Mouse (Mus musculus) lung, postnatal 14 days (tissue): Measurements from ENCODE around the gene Syn3.
"Not testable (repeated sequence)": the region's sequence is repeated elsewhere in the genome, so short reads cannot be mapped to it uniquely, and the experiment has no call there.

Experiments
- DNase-seq: peaks from one replicate; pipeline ENCODE4 v3.0.0; 2021

Syn3 gene

GRCm38 (mm10) chr10:86468612-86469546 is 29.8 kb downstream of the Syn3 start:
- no peak for DNase-seq

- DNase-seq = peak; percentile 90
These were observed 35.0 kb downstream of the Syn3 start for GRCm38 (mm10) chr10:86463538-86464199.

GRCm38 (mm10) chr10:86459643-86460042 is 39.1 kb downstream of the Syn3 start:
- peak; percentile 68 for DNase-seq

- DNase-seq = peak; percentile 12
These were observed 41.0 kb downstream of the Syn3 start for GRCm38 (mm10) chr10:86457665-86458209.

GRCm38 (mm10) chr10:86457195-86457594 is 41.5 kb downstream of the Syn3 start:
- DNase-seq = peak; percentile 9

GRCm38 (mm10) chr10:86455296-86456055 is 43.2 kb downstream of the Syn3 start:
- no peak for DNase-seq

- DNase-seq = peak; percentile 50
These were observed 46.2 kb downstream of the Syn3 start for GRCm38 (mm10) chr10:86452326-86452995.

- no peak for DNase-seq
These were observed 47.4 kb downstream of the Syn3 start for GRCm38 (mm10) chr10:86451294-86451693.

- no peak for DNase-seq
These were observed 52.0 kb downstream of the Syn3 start for GRCm38 (mm10) chr10:86446649-86447048.

- no peak for DNase-seq
These were observed 53.5 kb downstream of the Syn3 start for GRCm38 (mm10) chr10:86445207-86445606.

- DNase-seq = no peak
These were observed 54.0 kb downstream of the Syn3 start for GRCm38 (mm10) chr10:86444665-86445064.

- DNase-seq = no peak
These were observed 56.9 kb downstream of the Syn3 start for GRCm38 (mm10) chr10:86441765-86442164.

- no peak for DNase-seq
These were observed 59.1 kb downstream of the Syn3 start for GRCm38 (mm10) chr10:86439640-86440039.

- no peak for DNase-seq
These were observed 61.4 kb downstream of the Syn3 start for GRCm38 (mm10) chr10:86437294-86437693.

- not testable (repeated sequence) for DNase-seq
These were observed 63.7 kb downstream of the Syn3 start for GRCm38 (mm10) chr10:86435006-86435405.

GRCm38 (mm10) chr10:86429651-86430050 is 69.0 kb downstream of the Syn3 start:
- DNase-seq = no peak

- DNase-seq = no peak
These were observed 70.7 kb downstream of the Syn3 start for GRCm38 (mm10) chr10:86427956-86428355.

GRCm38 (mm10) chr10:86425690-86426530 is 72.8 kb downstream of the Syn3 start:
- DNase-seq = no peak

GRCm38 (mm10) chr10:86421731-86422370 is 76.8 kb downstream of the Syn3 start:
- no peak for DNase-seq

GRCm38 (mm10) chr10:86418931-86419330 is 79.8 kb downstream of the Syn3 start:
- peak; percentile 59 for DNase-seq

- peak; percentile 22 for DNase-seq
These were observed 80.4 kb downstream of the Syn3 start for GRCm38 (mm10) chr10:86418345-86418744.
